Mouse (Mus musculus) v-Abl transformed pro-B cells (cell line): ENCODE data around the gene Igf2r.

ENCODE experiments used
- in situ Hi-C, 2 experiments: fragments of 400-800 bp; cut with MboI; formaldehyde crosslinking; loops; one replicate each; pipeline ENCODE4 v1.15.1; 2025; ENCODE audit not compliant: unreplicated experiment in 2 of 2

Igf2r gene

DNA sequence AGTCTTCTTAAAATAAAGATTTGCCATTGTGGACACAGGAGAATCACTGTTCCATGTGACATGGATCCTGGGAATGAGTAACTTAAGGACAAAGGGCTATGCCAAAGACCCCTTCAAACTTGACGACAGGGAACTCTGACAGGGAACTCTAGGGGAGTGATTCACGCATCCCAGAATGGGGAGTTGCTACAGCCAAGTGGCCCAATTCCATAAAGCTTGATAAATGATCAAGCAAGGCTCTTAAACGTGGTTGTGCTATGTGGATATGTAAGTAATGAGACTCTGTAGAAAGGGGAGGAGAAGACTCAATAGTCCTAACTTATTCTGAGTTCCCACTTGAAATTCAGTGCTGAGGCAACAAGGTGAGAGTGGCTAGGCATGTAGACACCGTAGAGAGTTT lies 134.7 kb downstream of the Igf2r start:
- in situ Hi-C loops = no loop called here
